Mouse (Mus musculus): ENCODE data around the gene Gm17334. TPM values are rescaled to one million over a fixed set of nuclear protein-coding genes. Genes with fewer than 3 reads are reported as not detected.

Gene Gm17334
- polyA plus RNA-seq, 1 experiment from 2014 or later = not detected

GRCm38 (mm10) chr11:53747985-53748384, 25.0 kb downstream of the Gm17334 start:
- no peak overlapping the region for H3K27ac ChIP-seq
- H3K4me1 ChIP-seq = peaks cover 15% of the 10 kb centered on the region
- no peaks in the 10 kb centered on the region for H3K36me3 ChIP-seq (replicated peaks)
- no peak for DNase-seq (ENCODE audit: extremely low spot score, low spot score)
- no peaks in the 10 kb centered on the region for H3K9me3 ChIP-seq
- WGBS = 94% methylated on average over 9 of the region's 9 CpGs
- no peaks in the 10 kb centered on the region for H3K27me3 ChIP-seq (ENCODE audit: poor library complexity, severe bottlenecking)
- H3K4me3 ChIP-seq = no peak overlapping the region

GRCm38 (mm10) chr11:53745260-53745659, 27.7 kb downstream of the Gm17334 start:
- H3K27ac ChIP-seq = no peak overlapping the region
- no peaks in the 10 kb centered on the region for H3K27me3 ChIP-seq (ENCODE audit: poor library complexity, severe bottlenecking)

GRCm38 (mm10) chr11:53742353-53742752, 30.6 kb downstream of the Gm17334 start:
- Histone ChIP-seq H3K4me3 (no peak overlapping the region), H3K9me3 (no peaks in the 10 kb centered on the region), H3K36me3 (replicated peaks) (no peaks in the 10 kb centered on the region), H3K27ac (no peak overlapping the region), H3K4me1 (peaks cover 17% of the 10 kb centered on the region), H3K27me3 (ENCODE audit: poor library complexity, severe bottlenecking) (no peaks in the 10 kb centered on the region)
- no peak for DNase-seq (ENCODE audit: extremely low spot score, low spot score)
- WGBS = 6% methylated on average over 5 of the region's 5 CpGs

More at GRCm38 (mm10) chr11:53745260-53745659, 27.7 kb downstream of the Gm17334 start:
- DNase-seq (ENCODE audit: extremely low spot score, low spot score) = no peak
- no peaks in the 10 kb centered on the region for H3K36me3 ChIP-seq (replicated peaks)
- H3K9me3 ChIP-seq = no peaks in the 10 kb centered on the region
- peaks cover 21% of the 10 kb centered on the region for H3K4me1 ChIP-seq
- no peak overlapping the region for H3K4me3 ChIP-seq
- 89% methylated on average over 2 of the region's 2 CpGs for WGBS

- Histone ChIP-seq H3K4me1 (peaks cover 5% of the 10 kb centered on the region), H3K9me3 (no peaks in the 10 kb centered on the region), H3K27ac (no peak overlapping the region), H3K27me3 (ENCODE audit: poor library complexity, severe bottlenecking) (no peaks in the 10 kb centered on the region), H3K36me3 (replicated peaks) (no peaks in the 10 kb centered on the region), H3K4me3 (no peak overlapping the region)
- 43% methylated on average over 6 of the region's 6 CpGs for WGBS
- DNase-seq (ENCODE audit: extremely low spot score, low spot score) = no peak
Observed at GRCm38 (mm10) chr11:53737573-53737946, 35.4 kb downstream of the Gm17334 start.

- Histone ChIP-seq H3K4me3 (no peak overlapping the region), H3K36me3 (replicated peaks) (no peaks in the 10 kb centered on the region), H3K9me3 (no peaks in the 10 kb centered on the region), H3K4me1 (no peaks in the 10 kb centered on the region), H3K27ac (no peak overlapping the region), H3K27me3 (ENCODE audit: poor library complexity, severe bottlenecking) (no peaks in the 10 kb centered on the region)
- peak; percentile 77 for DNase-seq (ENCODE audit: extremely low spot score, low spot score)
- WGBS = 47% methylated on average over 14 of the region's 14 CpGs
Observed at GRCm38 (mm10) chr11:53736771-53737572, 36.0 kb downstream of the Gm17334 start.

GRCm38 (mm10) chr11:53735682-53736245, 37.2 kb downstream of the Gm17334 start:
- Histone ChIP-seq H3K4me1 (no peaks in the 10 kb centered on the region), H3K4me3 (peak overlapping the region; percentile 30), H3K9me3 (no peaks in the 10 kb centered on the region), H3K27me3 (ENCODE audit: poor library complexity, severe bottlenecking) (no peaks in the 10 kb centered on the region), H3K27ac (peak overlapping the region; percentile 27; the same call in 1 of the 2 replicates), H3K36me3 (replicated peaks) (no peaks in the 10 kb centered on the region)
- 33% methylated on average over 17 of the region's 17 CpGs for WGBS
- DNase-seq (ENCODE audit: extremely low spot score, low spot score) = peak; percentile 74

GRCm38 (mm10) chr11:53734970-53735681, 37.9 kb downstream of the Gm17334 start:
- Histone ChIP-seq H3K4me1 (no peaks in the 10 kb centered on the region), H3K36me3 (replicated peaks) (no peaks in the 10 kb centered on the region), H3K4me3 (no peak overlapping the region), H3K9me3 (no peaks in the 10 kb centered on the region), H3K27me3 (ENCODE audit: poor library complexity, severe bottlenecking) (no peaks in the 10 kb centered on the region), H3K27ac (no peak overlapping the region)
- 75% methylated on average over 18 of the region's 18 CpGs for WGBS
- DNase-seq (ENCODE audit: extremely low spot score, low spot score) = no peak

GRCm38 (mm10) chr11:53734431-53734830, 38.6 kb downstream of the Gm17334 start:
- WGBS = 80% methylated on average over 2 of the region's 2 CpGs
- H3K27me3 ChIP-seq (ENCODE audit: poor library complexity, severe bottlenecking) = no peaks in the 10 kb centered on the region
- H3K27ac ChIP-seq = no peak overlapping the region
- H3K9me3 ChIP-seq = no peaks in the 10 kb centered on the region
- no peak overlapping the region for H3K4me3 ChIP-seq
- no peak for DNase-seq (ENCODE audit: extremely low spot score, low spot score)
- no peaks in the 10 kb centered on the region for H3K4me1 ChIP-seq
- no peaks in the 10 kb centered on the region for H3K36me3 ChIP-seq (replicated peaks)

- H3K4me1 ChIP-seq = no peaks in the 10 kb centered on the region
- H3K27me3 ChIP-seq (ENCODE audit: poor library complexity, severe bottlenecking) = no peaks in the 10 kb centered on the region
- no peak overlapping the region for H3K4me3 ChIP-seq
- DNase-seq (ENCODE audit: extremely low spot score, low spot score) = no peak
- H3K27ac ChIP-seq = no peak overlapping the region
- H3K36me3 ChIP-seq (replicated peaks) = no peaks in the 10 kb centered on the region
- 88% methylated on average over 7 of the region's 7 CpGs for WGBS
- no peaks in the 10 kb centered on the region for H3K9me3 ChIP-seq
Observed at GRCm38 (mm10) chr11:53733824-53734223, 39.2 kb downstream of the Gm17334 start.

GRCm38 (mm10) chr11:53732244-53732643, 40.7 kb downstream of the Gm17334 start:
- no peak overlapping the region for H3K27ac ChIP-seq
- H3K4me1 ChIP-seq = no peaks in the 10 kb centered on the region
- DNase-seq (ENCODE audit: extremely low spot score, low spot score) = no peak
- no peak overlapping the region for H3K4me3 ChIP-seq
- H3K36me3 ChIP-seq (replicated peaks) = no peaks in the 10 kb centered on the region
- H3K9me3 ChIP-seq = no peaks in the 10 kb centered on the region
- 93% methylated on average over 8 of the region's 8 CpGs for WGBS
- no peaks in the 10 kb centered on the region for H3K27me3 ChIP-seq (ENCODE audit: poor library complexity, severe bottlenecking)

GRCm38 (mm10) chr11:53731457-53731856, 41.5 kb downstream of the Gm17334 start:
- Histone ChIP-seq H3K9me3 (no peaks in the 10 kb centered on the region), H3K4me3 (no peak overlapping the region), H3K36me3 (replicated peaks) (no peaks in the 10 kb centered on the region), H3K27ac (no peak overlapping the region), H3K4me1 (no peaks in the 10 kb centered on the region), H3K27me3 (ENCODE audit: poor library complexity, severe bottlenecking) (no peaks in the 10 kb centered on the region)
- DNase-seq (ENCODE audit: extremely low spot score, low spot score) = no peak
- 95% methylated on average over 7 of the region's 7 CpGs for WGBS

Measured in forebrain, embryonic 10.5 days (tissue).